Mouse (Mus musculus) limb, embryonic 15.5 days (tissue): ENCODE results near the gene Klhl20. TPM values are rescaled to one million over a fixed set of nuclear protein-coding genes. Genes with fewer than 3 reads are reported as not detected.
"Not testable (repeated sequence)": the region's sequence is repeated elsewhere in the genome, so short reads cannot be mapped to it uniquely, and the experiment has no call there.

Source experiments
- ATAC-seq: fragments of 200-750 bp; cut with Nextera tagmentation; 2 replicates; pipeline ENCODE4 v1.8.0; 2017; ENCODE audit warnings: low read depth, moderate TSS enrichment; ENCODE audit not compliant: insufficient number of reproducible peaks, low FRiP score, low TSS enrichment
- H3K27ac ChIP-seq: fragments of 300-500 bp; sonication (generic); 2 replicates; pipeline ENCODE4 v1.5.1; 2015; ENCODE audit warnings: moderate library complexity, mild to moderate bottlenecking, inconsistent platforms
- H3K27me3 ChIP-seq: fragments of 300-500 bp; sonication (generic); 2 replicates; pipeline ENCODE4 v1.6.1; 2015; ENCODE audit warnings: inconsistent platforms
- H3K36me3 ChIP-seq: fragments of 300-500 bp; sonication (generic); 2 replicates; pipeline ENCODE4 v1.6.1; 2015; ENCODE audit warnings: inconsistent platforms
- H3K4me1 ChIP-seq: fragments of 300-500 bp; sonication (generic); 2 replicates; pipeline ENCODE4 v1.6.1; 2015; ENCODE audit warnings: inconsistent platforms
- H3K4me2 ChIP-seq: fragments of 300-500 bp; sonication (generic); 2 replicates; pipeline ENCODE4 v1.6.1; 2015; ENCODE audit warnings: mild to moderate bottlenecking, inconsistent platforms
- H3K4me3 ChIP-seq: fragments of 300-500 bp; sonication (generic); 2 replicates; pipeline ENCODE4 v1.5.1; 2015; ENCODE audit warnings: mild to moderate bottlenecking, inconsistent platforms
- H3K9ac ChIP-seq: fragments of 300-500 bp; sonication (generic); 2 replicates; pipeline ENCODE4 v1.6.1; 2015; ENCODE audit warnings: inconsistent platforms
- H3K9me3 ChIP-seq: fragments of 300-500 bp; sonication (generic); 2 replicates; pipeline ENCODE4 v1.6.1; 2016; ENCODE audit warnings: inconsistent platforms
- WGBS: fragments of 180-500 bp; shearing (Covaris S2); methylation state at CpG from one replicate; pipeline ENCODE4 v1.1.7; 2015; 5-methylcytosine and 5-hydroxymethylcytosine counted together
- polyA plus RNA-seq: library from polyadenylated mRNA; unstranded; fragments of >200 nt; fragmentation: Nextera tagmentation; extraction: Ambion mirVana; gene quantifications from 2 replicates; pipeline ENCODE4 v1.2.1, GENCODE M21; 2015

Klhl20 gene
- 17.3 and 17.9 TPM in 2 replicates for polyA plus RNA-seq

DNA sequence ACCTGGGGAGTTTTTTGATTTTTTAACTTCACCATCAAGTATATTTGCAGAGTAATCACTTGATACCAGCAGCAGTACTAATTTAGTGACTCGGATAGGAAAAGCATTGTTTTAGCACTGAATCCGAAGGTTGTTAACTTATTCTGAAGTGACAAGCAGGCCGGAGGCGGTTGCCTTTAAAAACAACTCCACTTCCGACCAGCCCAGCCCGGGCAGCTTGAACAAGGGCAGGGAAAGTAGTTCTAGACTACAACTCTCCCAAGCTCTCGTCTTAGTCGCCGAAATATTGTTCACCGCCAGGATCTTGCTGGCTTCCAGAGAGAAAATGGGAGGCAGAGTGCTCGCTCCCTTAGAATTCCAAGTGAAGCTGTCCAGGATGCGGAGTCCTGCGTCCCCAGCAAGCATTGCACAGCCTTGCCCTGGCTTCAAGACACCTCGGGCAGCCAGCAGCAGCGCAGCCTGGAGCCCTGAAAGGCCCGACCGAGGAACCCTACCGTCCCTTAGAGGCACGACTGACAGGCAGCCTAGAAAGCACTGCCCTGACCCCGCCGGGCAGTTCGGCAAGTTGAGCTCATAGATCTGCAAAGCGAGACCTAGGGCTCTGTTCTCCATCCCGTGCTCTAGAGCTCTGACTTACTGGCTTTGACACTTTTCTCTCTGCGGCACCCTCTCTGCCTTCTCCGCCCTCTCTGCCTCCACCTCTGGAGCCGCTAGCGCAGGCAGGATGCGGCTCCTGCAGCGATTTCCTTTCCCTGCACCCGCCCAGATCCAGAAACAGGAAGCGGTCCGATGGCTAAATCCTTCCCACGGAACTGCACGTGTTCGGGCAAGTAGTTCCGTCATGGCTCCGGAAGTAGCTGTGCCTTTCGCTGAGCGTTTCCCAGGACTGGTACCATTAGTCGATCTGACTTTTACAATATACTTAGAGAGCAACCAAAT is at the start of gene Klhl20:
TSS of gene Klhl20 (minus strand) at position 786 of the 939 bp plus-strand sequence.
- Histone ChIP-seq H3K9ac (peak within 1 kb of the TSS; percentile 92), H3K36me3 (peaks cover 6% of the 10 kb centered on the region), H3K4me2 (peak within 1 kb of the TSS; percentile 68), H3K27ac (peak within 1 kb of the TSS; percentile 89), H3K9me3 (no peaks in the 10 kb centered on the region), H3K4me3 (peak within 1 kb of the TSS; percentile 87), H3K27me3 (0 out of 2 replicates have a peak, but pooled peaks cover 2% of the 10 kb centered on the region), H3K4me1 (peaks cover 7% of the 10 kb centered on the region)
- ATAC-seq, result peak; percentile 90
- WGBS, result 1% methylated on average over 41 of the region's 41 CpGs

- Histone ChIP-seq H3K4me3 (no peak overlapping the region), H3K9ac (no peak overlapping the region), H3K4me1 (no peaks in the 10 kb centered on the region), H3K27ac (no peak overlapping the region), H3K9me3 (no peaks in the 10 kb centered on the region), H3K27me3 (no peaks in the 10 kb centered on the region), H3K4me2 (no peak overlapping the region), H3K36me3 (no peaks in the 10 kb centered on the region)
- 61% methylated on average over 8 of the region's 8 CpGs for WGBS
- no peak for ATAC-seq
Observed at GRCm38 (mm10) chr1:161180674-161181073, 49.4 kb upstream of the Klhl20 start.

DNA sequence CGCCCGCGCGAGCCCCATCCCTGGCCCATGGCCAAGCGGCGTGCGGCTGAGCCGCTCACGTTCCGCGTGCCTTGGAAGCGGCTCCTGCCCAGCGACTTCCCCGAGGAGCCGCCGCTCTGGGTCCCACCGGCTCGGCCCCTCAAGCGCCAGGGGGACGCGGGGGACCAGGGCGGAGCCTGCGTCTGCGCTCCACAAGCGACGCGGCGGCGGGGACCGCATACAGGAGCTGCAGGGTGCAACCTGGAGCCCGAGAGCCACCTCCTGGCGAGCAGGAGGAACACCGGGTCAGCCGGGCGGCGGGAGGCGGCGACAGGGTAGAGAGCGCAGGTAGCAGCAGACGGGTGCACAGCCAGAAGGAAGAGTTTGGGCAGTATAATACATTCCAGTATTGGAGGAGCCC is 39.3 kb upstream of the Klhl20 start:
- no peaks in the 10 kb centered on the region for H3K4me1 ChIP-seq
- H3K4me2 ChIP-seq, result peak overlapping the region; percentile 85
- H3K36me3 ChIP-seq, result no peaks in the 10 kb centered on the region
- under 1% methylated on average over 40 of the region's 40 CpGs for WGBS
- H3K27me3 ChIP-seq, result peaks cover 13% of the 10 kb centered on the region
- no peak overlapping the region for H3K27ac ChIP-seq
- H3K9me3 ChIP-seq, result no peaks in the 10 kb centered on the region
- peak overlapping the region; percentile 44; the same call in 1 of the 2 replicates for H3K9ac ChIP-seq
- peak overlapping the region; percentile 52 for H3K4me3 ChIP-seq
- ATAC-seq, result peak; percentile 67; the same call in 1 of the 2 replicates

- no peak overlapping the region for H3K4me3 ChIP-seq
- H3K36me3 ChIP-seq, result no peaks in the 10 kb centered on the region
- H3K4me1 ChIP-seq, result no peaks in the 10 kb centered on the region
- no peaks in the 10 kb centered on the region for H3K9me3 ChIP-seq
- H3K9ac ChIP-seq, result no peak overlapping the region
- H3K4me2 ChIP-seq, result no peak overlapping the region
- whole genome bisulfite sequencing, result 66% methylated on average over 4 of the region's 4 CpGs
- no peak for ATAC-seq
- H3K27me3 ChIP-seq, result no peaks in the 10 kb centered on the region
- no peak overlapping the region for H3K27ac ChIP-seq
Observed at GRCm38 (mm10) chr1:161160266-161160665, 29.0 kb upstream of the Klhl20 start.

DNA sequence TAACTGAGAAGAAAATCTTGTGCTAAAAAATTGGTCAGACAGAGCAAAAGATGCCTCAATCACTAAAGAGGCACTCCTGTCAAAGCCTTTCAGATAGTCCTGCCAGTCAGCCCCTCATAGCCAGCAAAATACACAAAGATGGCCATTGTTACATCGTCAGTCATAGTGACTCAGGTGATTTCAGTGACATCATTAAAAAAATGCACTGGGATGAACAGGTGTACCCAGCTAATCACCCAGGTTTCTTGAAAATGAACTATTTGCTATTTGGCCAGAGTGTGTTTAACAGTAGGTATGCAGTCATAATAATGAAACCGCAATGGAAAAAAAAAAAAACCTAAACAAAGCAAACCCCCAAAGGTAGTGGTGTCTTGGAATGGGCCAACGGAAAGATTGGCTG is 27.9 kb upstream of the Klhl20 start, which contains the start of gene Tex50:
TSS of gene Tex50 (minus strand) at position 101 of the 400 bp plus-strand sequence.
- no peak within 1 kb of the TSS for H3K4me2 ChIP-seq
- no peaks in the 10 kb centered on the region for H3K36me3 ChIP-seq
- H3K27me3 ChIP-seq, result no peaks in the 10 kb centered on the region
- no peaks in the 10 kb centered on the region for H3K4me1 ChIP-seq
- ATAC-seq, result no peak
- no peak within 1 kb of the TSS for H3K27ac ChIP-seq
- H3K9ac ChIP-seq, result no peak within 1 kb of the TSS
- 82% methylated on average over 3 of the region's 3 CpGs for WGBS
- no peak within 1 kb of the TSS for H3K4me3 ChIP-seq
- H3K9me3 ChIP-seq, result no peaks in the 10 kb centered on the region

DNA sequence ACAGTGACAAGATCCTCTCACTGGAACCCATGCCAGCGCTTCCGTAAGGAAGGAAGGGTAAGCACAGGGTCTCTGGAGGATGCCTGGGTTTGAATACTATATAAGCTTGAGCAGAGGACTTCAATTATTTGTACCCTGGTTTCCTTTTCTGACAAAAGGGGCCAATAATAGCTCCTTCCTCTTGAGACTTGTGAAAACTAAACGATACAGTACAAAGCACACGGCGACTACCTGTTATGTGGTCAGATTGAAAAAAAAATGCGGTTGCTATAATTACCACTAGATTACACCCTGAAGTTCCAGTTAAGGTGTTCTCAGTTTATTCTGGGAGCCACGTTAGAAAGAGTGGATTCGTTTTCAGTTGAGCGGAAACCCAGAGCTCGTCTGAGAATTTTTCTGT is 25.2 kb upstream of the Klhl20 start:
- Histone ChIP-seq H3K4me1 (no peaks in the 10 kb centered on the region), H3K4me3 (no peak overlapping the region), H3K27me3 (no peaks in the 10 kb centered on the region), H3K36me3 (no peaks in the 10 kb centered on the region), H3K4me2 (no peak overlapping the region), H3K9me3 (no peaks in the 10 kb centered on the region), H3K27ac (no peak overlapping the region), H3K9ac (no peak overlapping the region)
- WGBS, result 66% methylated on average over 10 of the region's 10 CpGs
- ATAC-seq, result no peak

DNA sequence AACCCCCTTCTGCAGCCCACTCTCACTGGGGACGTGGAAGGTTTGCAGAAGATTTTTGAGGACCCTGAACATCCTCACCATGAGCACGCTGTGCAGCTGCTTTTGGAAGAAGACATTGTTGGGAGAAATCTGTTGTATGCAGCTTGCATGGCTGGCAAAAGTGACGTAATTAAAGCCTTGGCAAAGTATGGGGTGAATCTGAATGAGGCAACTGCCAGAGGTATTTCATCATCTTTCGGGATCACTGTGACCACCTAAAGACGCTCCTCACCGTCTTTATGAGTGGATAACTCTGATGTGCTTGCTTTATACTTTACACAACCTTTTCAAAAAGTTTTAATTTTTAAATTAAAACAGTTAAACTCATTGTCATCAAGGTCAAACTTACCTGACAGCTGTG is 19.8 kb upstream of the Klhl20 start:
- no peaks in the 10 kb centered on the region for H3K4me1 ChIP-seq
- no peak overlapping the region for H3K4me2 ChIP-seq
- no peak overlapping the region for H3K27ac ChIP-seq
- no peaks in the 10 kb centered on the region for H3K9me3 ChIP-seq
- WGBS, result 69% methylated on average over 6 of the region's 6 CpGs
- no peak for ATAC-seq
- no peak overlapping the region for H3K9ac ChIP-seq
- H3K36me3 ChIP-seq, result no peaks in the 10 kb centered on the region
- H3K27me3 ChIP-seq, result no peaks in the 10 kb centered on the region
- no peak overlapping the region for H3K4me3 ChIP-seq

- Histone ChIP-seq H3K27me3 (no peaks in the 10 kb centered on the region), H3K36me3 (no peaks in the 10 kb centered on the region), H3K4me2 (no peak overlapping the region), H3K9ac (no peak overlapping the region), H3K4me1 (no peaks in the 10 kb centered on the region; the same call in 1 of the 2 replicates), H3K9me3 (no peaks in the 10 kb centered on the region), H3K4me3 (no peak overlapping the region), H3K27ac (no peak overlapping the region)
- no peak for ATAC-seq
- 77% methylated on average over 2 of the region's 2 CpGs for WGBS
Observed at GRCm38 (mm10) chr1:161147888-161148287, 16.6 kb upstream of the Klhl20 start.

DNA sequence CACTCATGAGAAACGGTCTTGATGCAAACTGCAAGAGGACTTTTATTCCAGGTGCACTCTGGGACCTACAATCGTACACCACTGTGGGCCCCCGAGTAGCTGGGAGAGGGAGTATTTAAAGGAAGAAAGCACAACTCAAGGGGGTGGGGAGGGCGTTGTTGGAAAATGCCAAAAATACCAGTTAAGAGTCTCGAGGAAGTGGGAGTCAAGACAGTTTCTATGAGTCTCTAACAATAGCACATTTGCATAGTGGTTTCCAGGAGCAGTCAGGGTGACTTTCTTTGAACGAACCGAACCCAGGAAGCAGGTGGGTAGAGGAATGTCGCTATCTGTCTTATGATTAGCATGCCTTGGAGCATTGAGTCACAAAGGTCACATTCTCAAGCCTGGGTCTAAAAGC is 14.3 kb upstream of the Klhl20 start:
- H3K9ac ChIP-seq, H3K9me3 ChIP-seq, H3K27me3 ChIP-seq, H3K4me2 ChIP-seq, H3K36me3 ChIP-seq, ATAC-seq, H3K27ac ChIP-seq, H3K4me1 ChIP-seq, H3K4me3 ChIP-seq: not testable (repeated sequence)
- WGBS, result 82% methylated on average over 8 of the region's 8 CpGs

DNA sequence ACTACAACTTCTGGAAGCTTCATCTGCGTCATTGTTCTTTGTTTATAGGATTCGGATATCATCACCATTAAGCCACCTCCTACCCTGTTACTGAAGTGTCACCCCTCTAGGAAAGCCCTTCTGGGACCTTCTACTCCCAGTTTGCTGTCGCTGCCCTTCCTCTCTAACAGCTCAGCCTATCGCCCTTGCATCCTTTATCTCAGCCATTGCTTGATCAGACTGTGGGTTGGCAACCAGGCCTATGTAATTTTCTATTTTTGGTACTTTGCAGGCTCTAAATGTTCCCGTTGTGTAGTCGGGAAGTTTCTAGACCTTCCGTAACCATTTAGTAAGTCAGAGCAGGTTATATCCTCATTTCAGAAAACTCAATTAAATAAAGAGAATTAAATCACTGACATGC is 11.9 kb upstream of the Klhl20 start:
- Histone ChIP-seq H3K9me3 (no peaks in the 10 kb centered on the region), H3K4me1 (peaks cover 5% of the 10 kb centered on the region), H3K9ac (no peak overlapping the region), H3K4me3 (peak overlapping the region; percentile 40; the same call in 1 of the 2 replicates), H3K4me2 (no peak overlapping the region), H3K27me3 (no peaks in the 10 kb centered on the region), H3K36me3 (no peaks in the 10 kb centered on the region), H3K27ac (no peak overlapping the region)
- 86% methylated on average over 7 of the region's 7 CpGs for WGBS
- ATAC-seq, result no peak

GRCm38 (mm10) chr1:161142531-161143159 is 11.3 kb upstream of the Klhl20 start, which contains the start of gene Ankrd45:
Gene Ankrd45 (plus strand): TSS chr1:161142691.
- WGBS, result 7% methylated on average over 33 of the region's 33 CpGs
- Histone ChIP-seq H3K27me3 (no peaks in the 10 kb centered on the region), H3K4me3 (peak within 1 kb of the TSS; percentile 40), H3K9me3 (no peaks in the 10 kb centered on the region), H3K4me1 (peaks cover 5% of the 10 kb centered on the region), H3K36me3 (no peaks in the 10 kb centered on the region), H3K27ac (no peak within 1 kb of the TSS), H3K4me2 (peak within 1 kb of the TSS; percentile 75), H3K9ac (peak within 1 kb of the TSS; percentile 18)
- peak; percentile 35; the same call in 1 of the 2 replicates for ATAC-seq
